Mouse (Mus musculus): Measurements from ENCODE around the gene Mtcl1.
A peak's percentile ranks its signal among the peaks of the same experiment; 100 is the strongest.

Gene Mtcl1

DNA sequence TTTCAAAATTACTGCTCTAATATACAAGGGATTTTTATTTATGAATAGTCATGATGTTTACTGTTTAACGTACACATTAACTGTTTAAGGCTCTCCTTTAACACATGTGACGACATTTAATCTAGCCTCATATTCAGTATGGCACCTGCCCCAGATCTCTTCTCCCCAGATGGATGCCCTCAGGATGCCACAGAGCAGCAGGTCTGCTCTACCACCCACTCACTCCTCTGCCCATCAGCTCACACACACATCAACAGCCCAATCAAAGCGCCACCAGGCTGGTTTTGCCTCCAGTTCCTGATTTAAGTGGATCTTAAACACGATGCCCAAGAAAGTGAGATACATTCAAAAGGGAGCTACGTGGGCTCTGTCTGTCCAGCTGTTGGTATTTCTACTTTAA, 41.1 kb downstream of the Mtcl1 start:
- DNase-seq (ENCODE audit: low spot score in 2 of 2), result no peak

DNA sequence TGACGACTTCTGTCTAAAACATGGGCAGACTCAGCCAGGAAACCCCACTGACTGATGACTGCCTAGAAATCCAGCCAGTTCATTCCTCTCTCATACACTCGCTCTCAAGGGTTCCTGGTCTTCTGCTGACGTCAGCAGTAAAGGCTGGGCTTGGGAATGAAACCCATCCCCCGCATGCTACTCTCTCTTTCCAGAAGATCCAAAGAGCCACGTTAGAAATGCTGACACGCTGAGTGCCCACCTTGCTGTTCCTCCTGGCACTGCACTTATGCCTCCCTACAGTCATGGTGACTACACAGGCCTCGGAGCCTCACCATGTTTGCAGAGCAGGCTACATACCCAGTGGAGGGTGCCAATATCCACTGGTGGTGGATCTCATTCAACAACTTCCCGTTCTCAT, 41.7 kb downstream of the Mtcl1 start:
- DNase-seq (ENCODE audit: low spot score in 2 of 2), result no peak

DNA sequence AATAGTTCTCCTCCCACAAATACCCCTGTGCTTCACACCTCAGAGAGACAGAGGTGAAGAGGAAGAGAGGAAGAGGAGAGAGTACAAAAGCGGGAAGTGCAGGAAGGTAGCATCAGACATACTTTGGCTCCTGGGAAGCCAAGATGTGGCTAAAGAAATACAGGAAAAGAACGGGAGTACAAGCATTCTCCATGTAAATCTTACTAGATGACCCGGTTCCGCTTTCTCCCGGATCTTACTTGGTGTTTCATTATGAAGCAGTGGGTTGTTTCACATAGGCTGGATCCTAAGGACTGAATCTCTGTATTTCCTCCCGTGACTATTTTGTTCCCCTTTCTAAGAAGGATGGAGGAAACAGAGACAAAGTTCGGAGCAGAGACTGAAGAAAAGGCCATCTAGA, 43.9 kb downstream of the Mtcl1 start:
- DNase-seq (ENCODE audit: low spot score in 2 of 2), result no peak

DNA sequence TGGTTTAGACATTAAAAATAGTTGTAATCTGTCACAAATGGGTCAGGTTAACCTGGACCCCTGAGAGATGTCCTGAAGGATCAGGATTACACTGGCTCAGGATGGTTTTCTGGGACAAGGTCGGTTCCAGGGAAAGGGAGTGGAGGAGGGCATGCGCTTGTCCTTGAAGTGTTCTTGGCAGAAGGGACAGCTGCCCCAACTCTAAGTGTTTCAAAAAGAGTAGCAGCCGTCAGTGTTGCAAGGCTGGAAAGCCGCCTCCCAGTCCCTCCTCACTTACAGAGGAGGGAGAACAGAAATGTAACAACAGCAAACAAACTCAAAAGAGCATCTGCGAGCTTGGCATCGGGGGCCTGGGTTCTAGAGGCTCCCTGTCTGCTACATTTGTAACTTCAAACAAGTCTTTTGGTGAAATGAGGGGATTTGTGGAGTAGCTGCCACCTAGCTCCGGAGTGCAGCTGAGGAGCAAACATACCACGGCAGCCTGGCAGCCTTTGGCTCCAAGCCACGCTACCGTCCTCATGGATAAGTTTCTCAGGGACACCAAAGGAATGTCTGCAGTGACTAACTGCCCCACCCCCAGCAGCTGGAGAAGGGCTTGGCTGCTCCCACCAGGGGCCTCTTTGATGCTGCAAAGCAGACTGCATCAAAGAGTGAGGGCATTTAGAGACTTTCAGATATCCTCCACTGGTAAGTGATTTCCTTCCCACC, 44.5 kb downstream of the Mtcl1 start:
- peak in 1 of 2 experiments; percentile 3 for DNase-seq (ENCODE audit: low spot score in 2 of 2)

DNA sequence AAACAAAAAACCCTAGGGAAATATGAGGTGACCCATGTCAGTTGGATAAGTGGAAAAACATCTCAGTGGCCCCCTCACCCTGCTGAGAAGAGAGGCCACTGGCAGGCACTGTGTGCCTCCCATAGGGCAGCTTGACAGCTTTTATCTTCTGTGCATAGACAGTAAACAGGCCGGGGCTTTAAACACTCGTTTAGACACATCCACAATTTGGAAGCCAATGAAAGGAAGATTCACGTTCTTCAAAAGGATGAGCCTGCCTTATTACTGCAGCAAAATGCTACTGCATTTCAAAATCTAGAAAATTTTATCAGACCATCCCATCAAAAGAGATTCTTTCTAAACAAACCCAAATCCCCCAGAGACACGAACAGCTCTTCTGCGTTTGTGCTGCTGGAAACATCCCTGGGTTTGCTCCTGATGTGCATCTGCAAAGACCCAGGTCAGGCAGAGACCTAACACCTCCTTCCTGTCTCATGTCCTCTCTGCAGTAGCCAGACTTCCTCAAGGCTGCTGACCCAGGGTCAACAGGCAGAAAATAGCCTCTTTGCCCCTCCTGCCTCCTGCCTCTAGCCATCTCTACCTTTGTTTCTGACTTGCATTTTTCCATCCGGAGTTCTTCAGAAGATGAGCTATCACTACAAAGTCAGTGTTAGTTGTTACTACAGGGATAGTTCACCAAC, 46.6 kb downstream of the Mtcl1 start:
- DNase-seq (ENCODE audit: low spot score in 2 of 2), result no peak

DNA sequence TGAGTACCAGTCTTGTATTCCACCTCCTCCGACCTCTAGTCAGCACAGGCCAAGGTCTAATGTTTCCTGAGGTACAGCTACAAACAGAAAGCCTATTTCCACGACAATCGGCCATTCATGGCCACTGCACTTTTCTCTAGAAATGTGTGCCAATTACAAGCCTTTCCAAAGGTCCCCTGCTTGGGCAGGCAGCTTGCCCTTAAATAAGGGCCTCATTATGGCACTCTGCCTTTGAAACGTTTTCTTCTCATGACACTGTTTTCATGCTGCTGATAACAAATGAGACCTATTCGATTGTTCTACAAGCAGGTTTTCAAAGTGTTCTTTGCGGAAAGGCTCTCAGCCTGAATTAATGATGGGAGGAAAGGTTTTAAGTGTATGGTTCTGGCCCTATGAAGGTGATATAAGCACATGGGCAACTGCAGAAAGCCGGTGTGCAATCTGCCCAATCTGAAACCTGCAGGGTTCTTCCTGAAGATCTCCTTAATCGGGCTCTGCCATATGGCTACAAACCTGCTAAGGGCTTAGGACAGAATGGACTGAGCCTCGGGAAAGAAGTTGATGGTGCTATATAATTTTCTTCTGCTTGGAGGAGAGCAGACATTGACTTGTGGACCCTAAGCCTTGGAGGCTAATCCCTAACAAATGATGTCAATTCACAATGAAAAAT, 47.8 kb downstream of the Mtcl1 start:
- DNase-seq (ENCODE audit: low spot score in 2 of 2), result no peak

DNA sequence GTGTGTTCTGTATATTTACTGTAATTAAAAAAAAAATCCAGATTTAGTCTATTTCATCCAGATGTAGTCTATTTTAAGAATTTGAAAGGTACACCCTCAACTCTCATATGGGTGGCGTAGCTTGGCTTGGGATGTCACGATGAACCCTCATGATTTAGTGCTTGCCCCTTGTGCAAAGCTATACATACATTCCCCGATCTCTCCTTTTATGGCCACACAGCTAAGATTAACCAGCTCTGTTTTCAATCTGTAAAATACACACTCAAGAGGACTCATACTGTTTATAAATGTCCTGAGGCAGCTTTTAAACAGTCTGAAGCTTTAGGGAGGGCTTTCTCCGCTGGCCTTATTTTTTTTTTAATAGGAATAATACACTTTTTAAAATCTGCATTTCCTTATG, 49.8 kb downstream of the Mtcl1 start:
- DNase-seq (ENCODE audit: low spot score in 2 of 2), result no peak

DNA sequence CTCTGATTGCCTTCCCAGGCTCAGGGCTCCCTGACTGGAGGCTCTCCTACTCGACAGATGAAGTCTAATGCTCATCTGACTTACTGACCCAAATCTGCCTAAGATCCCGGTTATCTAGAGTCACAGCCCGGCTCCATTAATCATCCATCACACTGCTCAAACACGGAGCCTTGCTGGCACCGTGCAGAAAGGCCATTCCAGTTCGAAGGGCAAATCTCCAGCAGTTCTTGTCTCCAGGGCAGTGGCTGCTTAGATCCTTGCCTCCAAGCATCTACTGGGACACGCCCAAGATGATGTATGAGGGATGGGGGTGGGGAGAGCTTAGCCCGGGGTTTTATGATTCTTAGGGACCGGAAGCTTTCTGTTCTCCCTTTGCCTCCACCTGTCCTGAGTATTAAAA, 55.0 kb downstream of the Mtcl1 start:
- peak; percentile 16 to 33 for DNase-seq (ENCODE audit: low spot score in 2 of 2)

DNA sequence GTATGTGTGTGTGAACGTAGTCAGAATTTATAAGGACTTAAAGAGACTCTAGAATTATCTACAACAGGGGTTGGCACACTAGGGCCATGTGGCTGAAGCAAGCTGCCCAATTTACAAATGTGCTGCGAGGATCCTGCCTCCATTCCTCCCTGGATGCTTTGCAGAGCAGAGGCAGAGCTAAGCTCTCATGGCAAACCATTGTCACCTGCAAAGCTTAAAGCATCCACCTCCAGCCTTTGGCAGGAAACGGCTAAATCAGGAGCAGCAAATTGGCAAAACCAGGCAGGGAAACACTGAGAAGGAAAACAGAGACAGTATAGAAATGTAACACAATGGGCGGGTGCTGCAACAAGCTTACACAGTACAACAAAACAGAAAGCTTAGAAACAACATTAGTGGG, 61.2 kb downstream of the Mtcl1 start:
- no peak for DNase-seq (ENCODE audit: low spot score in 2 of 2)

DNA sequence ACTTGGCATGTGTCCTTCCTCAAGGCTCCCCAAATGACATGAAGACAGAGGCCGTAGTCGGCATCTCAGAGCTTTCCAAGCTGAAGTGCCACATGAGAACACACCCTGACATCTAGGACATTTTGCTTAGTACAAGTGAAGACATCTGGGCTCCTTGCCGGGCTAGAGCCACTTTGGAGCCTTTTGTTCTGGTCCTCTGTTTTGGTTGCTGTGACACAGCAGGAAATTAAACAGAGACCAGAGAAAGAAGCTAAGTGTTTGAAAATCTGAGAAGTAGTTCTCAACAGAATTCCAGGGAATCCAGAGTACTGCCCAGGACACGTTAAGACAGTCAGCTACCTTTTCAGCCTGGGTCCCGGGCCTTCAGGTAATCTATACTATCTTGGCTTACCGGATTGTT, 68.2 kb downstream of the Mtcl1 start:
- DNase-seq (ENCODE audit: low spot score in 2 of 2), result no peak

DNA sequence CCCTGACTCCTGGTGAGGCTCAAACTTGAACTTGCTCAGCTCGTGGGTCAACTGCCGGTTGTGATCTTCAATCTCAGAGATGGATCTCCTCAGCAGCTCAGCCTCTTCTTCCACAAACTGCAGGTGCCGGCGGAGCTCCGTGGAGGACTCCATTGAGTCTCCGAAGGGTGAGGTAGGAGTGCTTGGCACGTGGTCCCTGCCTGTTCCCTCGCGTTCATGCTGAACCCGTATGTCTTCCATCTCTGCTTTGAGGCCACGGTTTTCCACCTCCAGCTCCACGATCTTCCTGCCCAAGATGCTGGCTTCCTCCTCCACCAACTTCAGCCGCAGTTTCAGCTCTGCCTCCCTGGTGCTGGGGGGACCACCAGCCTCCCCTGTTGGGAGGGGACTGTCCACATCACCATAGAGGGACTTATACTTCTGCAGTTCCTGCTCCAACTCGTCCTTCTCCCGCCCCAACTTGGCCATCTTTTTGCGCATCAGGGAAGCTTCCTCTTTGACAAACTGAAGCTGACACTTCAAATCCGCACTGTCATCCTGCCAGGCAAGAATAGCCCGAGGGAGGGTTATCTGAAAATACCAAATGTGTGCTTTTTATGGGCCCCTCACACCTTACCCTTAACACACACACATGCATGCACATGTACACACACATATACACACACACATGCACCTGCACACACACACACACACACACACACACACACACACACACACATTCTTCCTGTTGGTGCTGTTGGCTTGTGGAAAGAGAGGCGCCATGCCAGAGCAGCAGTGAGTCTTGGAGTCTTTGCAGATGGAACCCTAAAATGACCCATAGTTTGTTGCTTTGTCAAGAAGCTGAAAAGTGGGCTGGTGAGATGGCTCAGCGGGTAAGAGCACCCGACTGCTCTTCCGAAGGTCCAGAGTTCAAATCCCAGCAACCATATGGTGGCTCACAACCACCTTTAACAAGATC, 69.4 kb downstream of the Mtcl1 start:
- DNase-seq (ENCODE audit: low spot score in 2 of 2), result no peak

DNA sequence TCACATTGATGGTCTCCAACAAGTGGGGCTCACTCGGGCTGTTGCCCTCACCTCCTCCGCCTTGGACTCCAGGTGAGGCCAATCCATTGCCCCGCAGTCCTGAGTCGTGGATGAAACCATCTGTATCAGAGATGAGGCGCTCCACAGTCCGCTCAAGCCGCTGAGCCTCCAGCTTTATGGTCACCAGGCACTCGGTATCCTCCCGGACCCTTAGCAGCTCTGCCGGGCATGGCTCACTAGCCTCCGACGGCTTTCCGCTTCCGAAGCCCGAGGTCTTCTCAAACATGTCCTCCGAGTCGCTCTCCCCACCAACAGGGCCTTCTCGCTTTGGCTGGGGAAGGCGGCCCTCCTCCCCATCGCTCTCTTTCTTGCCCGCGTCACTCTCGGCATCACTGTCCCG, 70.2 kb downstream of the Mtcl1 start:
- DNase-seq (ENCODE audit: low spot score in 2 of 2), result no peak

DNA sequence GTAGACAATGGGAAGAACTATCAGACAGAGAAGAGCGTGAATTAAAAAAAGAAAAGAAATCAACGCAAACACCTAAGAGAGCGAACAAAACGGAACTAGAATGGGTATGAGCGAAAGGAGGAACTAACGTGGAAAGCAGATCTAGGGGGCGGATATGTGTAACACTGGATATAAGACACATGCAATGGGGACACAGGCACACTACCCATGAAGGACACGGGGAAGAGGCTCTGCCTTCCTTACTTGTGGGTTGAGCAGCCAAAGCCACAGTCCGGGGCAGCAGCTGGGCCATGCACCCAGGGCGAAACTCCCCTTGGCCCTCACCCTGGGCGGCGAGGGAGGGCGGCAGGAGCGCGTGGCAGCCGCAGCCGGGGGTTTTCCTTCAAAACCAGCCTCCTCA, 71.4 kb downstream of the Mtcl1 start:
- no peak for DNase-seq (ENCODE audit: low spot score in 2 of 2)

DNA sequence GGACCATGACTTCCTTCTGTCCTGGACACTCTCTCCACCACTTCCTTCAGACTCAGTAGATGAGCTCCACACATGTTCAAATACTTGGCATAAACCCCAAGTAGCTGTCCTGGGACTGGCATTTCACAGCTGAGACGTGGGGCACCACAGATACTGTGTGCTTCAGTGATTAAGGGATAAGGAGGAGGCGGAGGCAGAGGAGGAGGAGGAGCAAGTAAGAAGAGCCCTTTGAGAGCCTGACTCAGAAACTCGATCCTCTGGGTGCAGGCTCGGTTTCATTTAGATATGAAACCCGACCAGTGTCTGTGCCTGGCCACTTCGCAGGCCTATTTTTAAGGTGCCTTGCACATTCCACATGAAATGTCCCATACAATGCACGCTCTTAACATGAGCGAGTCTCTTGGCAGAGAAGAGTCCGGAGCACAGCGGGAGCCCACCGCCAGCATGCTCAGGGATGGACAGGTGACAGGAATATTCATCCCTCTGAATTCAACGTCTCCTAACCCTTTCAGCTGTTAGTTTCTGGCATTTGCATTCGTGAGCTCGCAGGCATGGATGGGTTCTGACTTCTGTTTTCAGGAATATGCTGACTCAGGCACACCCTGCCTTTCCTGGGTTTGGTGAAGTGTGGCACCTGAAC, 74.8 kb downstream of the Mtcl1 start:
- DNase-seq (ENCODE audit: low spot score in 2 of 2), result no peak

DNA sequence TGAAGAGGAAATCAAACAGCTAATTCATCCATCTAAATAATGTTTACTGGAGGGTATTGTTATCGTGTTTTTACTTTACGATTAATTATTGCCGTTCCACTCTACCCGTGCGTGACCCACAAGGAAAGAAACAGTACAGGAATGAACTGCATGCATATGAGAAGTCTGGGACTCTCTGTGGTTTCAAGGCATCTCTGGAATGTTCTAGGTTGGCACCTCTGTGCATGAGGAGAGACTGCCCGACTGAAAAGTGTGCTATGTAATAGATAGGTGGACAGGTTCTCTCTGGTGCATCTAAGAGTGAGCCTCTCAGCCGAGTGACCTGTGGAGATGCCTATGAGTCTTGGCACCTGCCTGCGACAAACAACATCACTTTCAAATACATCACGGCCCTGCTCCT, 78.7 kb downstream of the Mtcl1 start:
- no peak for DNase-seq (ENCODE audit: low spot score in 2 of 2)

DNA sequence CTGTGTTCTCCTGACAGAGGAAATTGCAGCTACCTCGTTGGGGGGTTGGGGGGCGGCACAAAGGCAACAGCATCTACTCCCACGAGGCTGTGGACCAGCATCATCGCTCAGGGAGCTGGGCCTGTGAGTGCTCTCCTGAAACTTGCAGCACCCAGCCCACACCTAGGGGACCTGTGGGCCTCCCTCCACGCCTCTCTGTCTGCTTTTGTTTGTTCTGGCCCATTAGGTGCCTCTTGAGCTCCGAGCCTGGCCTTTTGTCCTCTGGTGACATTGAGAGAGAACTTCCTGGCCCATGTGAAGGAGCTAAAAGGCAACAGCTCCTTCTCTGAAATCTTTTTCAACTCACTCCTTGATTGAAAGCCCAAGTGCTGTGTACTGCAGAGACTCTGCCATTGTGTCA, 79.8 kb downstream of the Mtcl1 start:
- no peak for DNase-seq (ENCODE audit: low spot score in 2 of 2)

DNA sequence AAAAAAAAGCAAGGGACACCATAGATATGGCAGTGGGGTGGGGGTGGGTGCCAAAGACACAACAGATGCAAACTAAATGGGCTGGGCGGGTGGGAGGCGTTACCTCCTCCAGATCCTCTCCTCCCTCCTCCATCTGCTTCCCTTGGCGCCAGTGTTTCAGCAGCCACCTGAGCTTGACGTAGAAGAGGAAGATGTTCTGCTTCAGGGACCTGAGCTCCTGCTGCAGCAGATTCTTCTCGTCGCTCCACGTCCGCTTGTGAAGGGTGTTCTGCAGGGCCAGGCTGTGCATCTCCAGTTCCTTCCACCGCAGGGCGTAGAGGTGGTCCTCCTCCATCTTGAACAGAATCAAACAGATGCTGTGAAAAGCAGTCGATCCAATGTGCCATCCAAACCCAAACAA, 81.4 kb downstream of the Mtcl1 start:
- no peak for DNase-seq (ENCODE audit: low spot score in 2 of 2)

DNA sequence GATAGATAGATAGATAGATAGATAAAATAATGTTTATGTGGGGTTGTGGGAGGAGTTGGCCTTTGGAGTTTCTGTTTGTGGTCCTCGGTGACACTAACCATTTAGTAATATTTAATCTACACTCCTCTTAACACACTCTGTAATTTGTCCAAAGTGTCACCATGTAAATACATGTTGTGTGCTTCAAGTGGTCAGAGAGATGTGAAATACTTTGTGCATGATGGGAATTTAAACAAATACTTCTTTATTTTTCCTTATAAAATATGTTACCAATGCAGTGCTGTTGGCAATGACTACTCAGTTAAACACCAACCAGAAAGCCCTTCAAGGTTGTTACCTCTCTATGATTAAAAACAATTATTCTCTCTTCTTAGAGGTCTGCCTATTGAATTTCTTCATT, 83.9 kb downstream of the Mtcl1 start:
- DNase-seq (ENCODE audit: low spot score in 2 of 2), result no peak

DNA sequence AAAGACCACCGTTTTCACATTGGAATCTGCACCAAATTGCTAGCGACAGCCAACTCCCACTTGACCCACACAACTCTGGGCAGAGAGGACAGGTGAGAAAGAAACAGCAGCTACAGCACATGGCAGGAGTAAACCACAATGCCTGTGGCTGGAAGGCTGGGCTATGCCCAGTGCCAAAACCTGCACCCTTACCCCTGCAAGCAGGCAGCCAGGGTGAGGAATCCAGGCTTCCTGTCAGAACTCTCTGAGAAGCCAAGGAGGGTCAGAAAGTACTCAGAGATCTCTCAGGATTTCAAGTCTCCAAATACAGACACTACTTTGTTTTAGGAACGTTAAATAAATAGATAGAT, 84.3 kb downstream of the Mtcl1 start:
- DNase-seq (ENCODE audit: low spot score in 2 of 2), result no peak

DNA sequence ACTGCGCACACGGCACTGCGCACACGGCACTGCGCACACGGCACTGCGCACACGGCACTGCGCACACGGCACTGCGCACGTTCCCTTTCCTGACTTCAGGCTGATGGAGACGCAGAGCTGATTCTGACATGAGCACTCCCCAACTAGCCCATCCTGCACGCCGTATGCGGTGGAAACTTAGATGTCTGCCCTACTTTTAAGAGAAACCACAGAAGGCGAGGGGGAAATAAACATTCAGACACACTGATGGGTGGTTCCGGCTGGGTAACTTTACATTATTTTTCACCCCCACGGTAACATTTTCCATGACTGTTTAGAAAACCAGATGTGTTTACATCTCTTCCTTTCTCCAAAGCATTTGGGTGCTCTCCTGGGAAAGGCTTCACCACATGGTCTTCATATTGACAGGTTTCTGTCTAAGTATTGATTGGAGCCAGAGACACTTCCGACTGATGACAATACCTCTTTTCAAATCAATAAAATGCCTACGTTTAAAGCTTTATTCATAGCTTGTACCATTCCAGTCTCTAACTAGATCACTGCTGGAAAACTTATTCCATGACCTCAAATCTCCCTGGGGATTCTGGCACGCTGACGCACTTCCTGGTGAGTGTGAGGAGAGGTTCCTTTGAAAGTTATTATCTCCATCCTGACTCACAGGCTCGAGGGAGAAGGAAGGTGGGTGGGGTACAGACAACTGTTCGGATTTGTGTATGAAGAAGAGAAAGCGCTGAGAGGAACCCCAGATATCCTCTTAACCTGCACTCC, 84.8 kb downstream of the Mtcl1 start:
- peak; percentile 77 to 84 for DNase-seq (ENCODE audit: low spot score in 2 of 2)
